Mouse (Mus musculus) C2C12 (cell line): ENCODE data around the gene Spata45. TPM values are rescaled to one million over a fixed set of nuclear protein-coding genes. Genes with fewer than 3 reads are reported as not detected.
"Not testable (repeated sequence)": the region's sequence is repeated elsewhere in the genome, so short reads cannot be mapped to it uniquely, and the experiment has no call there.

Experiments used
- H3K27me3 ChIP-seq: one replicate; pipeline ENCODE4 v1.6.1; 2011; ENCODE audit not compliant: control insufficient read depth, insufficient read depth, insufficient read length
- H3K36me3 ChIP-seq: one replicate; pipeline ENCODE4 v1.6.1; 2011; ENCODE audit not compliant: control insufficient read depth, insufficient read depth
- H3K4me3 ChIP-seq: one replicate; pipeline ENCODE4 v1.5.1; 2011; ENCODE audit warnings: mild to moderate bottlenecking, control low read depth; ENCODE audit not compliant: poor library complexity, insufficient read depth, severe bottlenecking
- H3K79me2 ChIP-seq: one replicate; pipeline ENCODE4 v1.6.1; 2011; ENCODE audit not compliant: control insufficient read depth, insufficient read depth
- H3K79me3 ChIP-seq: one replicate; pipeline ENCODE4 v1.6.1; 2011; ENCODE audit warnings: low read depth, control low read depth
- H3ac ChIP-seq: one replicate; pipeline ENCODE3; 2011; ENCODE audit warnings: low read depth; ENCODE audit not compliant: control insufficient read depth, insufficient read length
- CEBPB ChIP-seq: IDR thresholded peaks from one replicate; pipeline ENCODE4 v1.6.1; 2011; ENCODE audit warnings: low read depth, mild to moderate bottlenecking, control low read depth, moderate library complexity
- CTCF ChIP-seq: IDR thresholded peaks from one replicate; pipeline ENCODE4 v1.5.1; 2011; ENCODE audit not compliant: control insufficient read depth, insufficient read depth, insufficient read length
- FOSL1 ChIP-seq: IDR thresholded peaks from one replicate; pipeline ENCODE4 v1.8.0; 2011; ENCODE audit warnings: mild to moderate bottlenecking, low read length; ENCODE audit not compliant: poor library complexity, insufficient read depth, severe bottlenecking
- MAX ChIP-seq: IDR thresholded peaks from one replicate; pipeline ENCODE4 v1.6.1; 2011; ENCODE audit warnings: mild to moderate bottlenecking, control low read depth
- MYOD1 ChIP-seq: IDR thresholded peaks from one replicate; pipeline ENCODE4 v1.6.1; 2011; ENCODE audit warnings: low read depth; ENCODE audit not compliant: control insufficient read depth, insufficient read length
- MYOG ChIP-seq: IDR thresholded peaks from one replicate; pipeline ENCODE4 v1.6.1; 2011; ENCODE audit not compliant: control insufficient read depth, insufficient read length; ENCODE audit errors: extremely low read depth
- USF1 ChIP-seq: IDR thresholded peaks from one replicate; pipeline ENCODE4 v1.6.1; 2011; ENCODE audit warnings: low read depth, mild to moderate bottlenecking, control low read depth, moderate library complexity
- polyA plus RNA-seq: library from polyadenylated mRNA; unstranded; fragments of >200 nt; fragmentation: generic; extraction: Trizol; gene quantifications from one replicate; pipeline ENCODE4 v1.2.1, GENCODE M21; 2012; ENCODE audit warnings: missing spikeins

Gene Spata45
- polyA plus RNA-seq, 1 experiment: not detected

DNA sequence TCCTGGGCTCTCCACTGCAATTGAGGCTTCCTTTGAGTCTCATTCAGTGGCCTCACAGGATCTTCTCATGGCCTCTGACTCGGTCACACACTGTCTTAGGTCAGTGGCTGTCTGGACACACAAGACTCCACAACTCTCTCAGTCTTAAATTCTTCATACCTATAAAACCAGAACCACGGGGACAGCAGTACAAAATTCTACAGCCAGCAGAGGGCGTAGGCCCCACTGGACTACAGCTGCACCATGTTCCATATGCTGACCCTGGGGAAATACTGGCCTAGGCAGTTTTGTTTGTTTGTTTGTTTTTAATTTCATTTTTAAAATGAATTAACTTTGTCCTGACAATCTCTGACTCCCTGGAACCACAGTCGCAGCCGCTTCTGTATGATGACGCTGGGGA lies 34.2 kb upstream of the Spata45 start:
- H3K4me3 ChIP-seq: no peak overlapping the region
- TF ChIP-seq MYOG (no peak), MAX (no peak), CTCF (no peak), FOSL1 (no peak), CEBPB (no peak), USF1 (no peak)
- no peaks in the 10 kb centered on the region for H3K79me3 ChIP-seq
- H3K36me3 ChIP-seq: peaks cover 44% of the 10 kb centered on the region
- H3K27me3 ChIP-seq: no peaks in the 10 kb centered on the region
- H3ac ChIP-seq: no peak overlapping the region
- no peaks in the 10 kb centered on the region for H3K79me2 ChIP-seq

DNA sequence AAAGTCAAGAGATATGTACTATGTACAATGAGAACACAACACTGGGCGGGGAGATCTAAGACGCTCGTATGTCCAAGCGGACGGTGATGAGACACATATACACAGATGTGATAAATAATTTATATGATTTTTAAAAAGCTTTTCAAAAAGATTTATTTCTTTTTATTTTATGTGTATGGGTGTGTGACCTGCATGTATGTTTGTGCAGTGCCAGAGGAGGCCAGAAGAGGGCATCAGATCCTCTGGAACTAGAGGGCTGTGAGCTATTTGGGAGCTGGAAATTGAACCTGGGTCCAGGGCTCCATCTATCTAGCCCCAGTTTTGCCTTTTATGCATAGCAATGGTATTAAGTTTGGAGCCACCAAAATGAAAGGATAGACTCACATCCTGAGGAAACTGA lies 27.7 kb upstream of the Spata45 start:
- Histone ChIP-seq H3K36me3 (peaks cover 80% of the 10 kb centered on the region), H3K79me3 (no peaks in the 10 kb centered on the region), H3K4me3 (no peak overlapping the region), H3K79me2 (no peaks in the 10 kb centered on the region), H3ac (no peak overlapping the region), H3K27me3 (no peaks in the 10 kb centered on the region)
- no peak for TF ChIP-seq USF1
- TF ChIP-seq MAX: no peak

DNA sequence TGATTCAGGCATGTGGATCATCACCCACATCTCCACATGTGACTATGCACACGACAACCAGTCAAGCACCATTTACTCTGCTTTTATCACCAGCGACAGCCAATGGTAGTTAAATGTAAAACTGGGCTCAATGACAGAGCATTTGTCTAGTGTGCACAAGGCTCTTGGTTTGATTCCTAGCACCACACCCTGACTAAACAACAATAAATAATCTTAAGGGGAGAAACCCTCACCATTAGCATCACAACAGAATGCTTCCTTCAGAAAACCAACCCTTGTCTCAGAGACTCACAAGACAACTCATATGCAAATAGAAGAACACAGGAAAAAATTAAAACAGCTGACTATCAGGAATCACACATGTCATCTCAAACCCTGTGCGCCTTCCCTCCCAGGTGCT lies 22.2 kb upstream of the Spata45 start:
- H3K27me3 ChIP-seq: no peaks in the 10 kb centered on the region

DNA sequence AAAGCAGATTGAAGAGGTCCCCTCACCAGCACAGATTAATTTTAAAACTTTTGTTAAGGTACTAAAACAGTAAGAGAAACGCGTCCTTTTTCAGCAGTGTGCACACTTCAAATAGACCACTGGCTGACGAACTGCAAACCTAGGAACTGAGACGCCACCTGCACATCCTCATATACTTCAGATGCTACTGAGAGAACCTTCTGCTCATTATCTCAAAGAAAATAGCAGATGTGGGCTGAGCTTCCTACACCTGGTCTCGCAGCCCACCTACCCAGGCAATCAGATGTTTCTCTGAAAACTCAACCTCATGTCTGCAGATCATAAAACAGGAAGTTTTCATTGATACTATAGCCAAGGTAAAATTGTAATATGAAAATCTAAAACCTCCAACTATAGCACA lies 16.6 kb upstream of the Spata45 start:
- Histone ChIP-seq H3ac (no peak overlapping the region), H3K36me3 (peaks cover 35% of the 10 kb centered on the region), H3K4me3 (no peak overlapping the region), H3K79me3 (peaks cover 16% of the 10 kb centered on the region), H3K27me3 (no peaks in the 10 kb centered on the region), H3K79me2 (peaks cover 40% of the 10 kb centered on the region)
- TF ChIP-seq CEBPB (no peak), MYOD1 (no peak), CTCF (no peak)

More for the DNA sequence above, 22.2 kb upstream of the Spata45 start:
- Histone ChIP-seq H3ac (no peak overlapping the region), H3K79me2 (peaks cover 7% of the 10 kb centered on the region), H3K4me3 (no peak overlapping the region), H3K36me3 (peaks cover 52% of the 10 kb centered on the region), H3K79me3 (no peaks in the 10 kb centered on the region)
- no peak for TF ChIP-seq FOSL1
- TF ChIP-seq MAX: no peak
- no peak for TF ChIP-seq CEBPB
- TF ChIP-seq MYOG: no peak
- no peak for TF ChIP-seq USF1
- TF ChIP-seq MYOD1: no peak

DNA sequence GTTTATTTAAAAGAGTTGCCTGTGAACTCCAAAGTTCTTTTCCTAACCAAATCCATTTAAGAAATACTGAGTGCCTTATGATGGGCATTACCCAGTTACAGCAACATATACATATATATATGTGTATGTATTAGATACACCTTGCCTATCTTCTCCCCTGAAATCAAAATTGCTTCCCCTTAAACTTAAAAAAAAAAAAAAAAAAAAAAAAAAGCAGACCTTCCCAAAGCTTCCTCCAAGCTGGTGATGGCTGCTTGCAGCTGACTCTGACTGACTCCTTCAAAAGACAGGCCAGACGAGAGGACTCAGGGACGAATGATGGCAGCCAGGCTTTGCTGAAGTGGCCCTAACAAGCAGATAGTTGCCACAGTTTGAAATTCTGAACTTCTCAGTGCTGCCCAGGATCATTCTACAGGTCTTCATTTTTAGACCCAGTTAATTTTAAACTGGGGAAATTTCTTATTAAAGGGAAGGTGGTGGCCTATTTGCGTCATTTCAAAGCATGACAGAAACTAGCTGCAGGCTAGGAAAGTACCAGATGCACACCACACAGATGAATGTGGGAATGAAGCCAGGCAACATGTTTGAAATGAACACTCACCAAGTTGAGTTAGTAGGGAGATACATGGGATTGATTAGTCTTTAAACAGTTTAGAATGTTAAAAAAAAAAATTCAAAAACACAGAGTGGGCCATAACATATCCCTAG lies 16.1 kb upstream of the Spata45 start:
- peaks cover 46% of the 10 kb centered on the region for H3K79me2 ChIP-seq
- no peak overlapping the region for H3ac ChIP-seq
- peaks cover 30% of the 10 kb centered on the region for H3K36me3 ChIP-seq
- TF ChIP-seq USF1: no peak
- H3K4me3 ChIP-seq: no peak overlapping the region
- H3K27me3 ChIP-seq: no peaks in the 10 kb centered on the region
- peaks cover 21% of the 10 kb centered on the region for H3K79me3 ChIP-seq

DNA sequence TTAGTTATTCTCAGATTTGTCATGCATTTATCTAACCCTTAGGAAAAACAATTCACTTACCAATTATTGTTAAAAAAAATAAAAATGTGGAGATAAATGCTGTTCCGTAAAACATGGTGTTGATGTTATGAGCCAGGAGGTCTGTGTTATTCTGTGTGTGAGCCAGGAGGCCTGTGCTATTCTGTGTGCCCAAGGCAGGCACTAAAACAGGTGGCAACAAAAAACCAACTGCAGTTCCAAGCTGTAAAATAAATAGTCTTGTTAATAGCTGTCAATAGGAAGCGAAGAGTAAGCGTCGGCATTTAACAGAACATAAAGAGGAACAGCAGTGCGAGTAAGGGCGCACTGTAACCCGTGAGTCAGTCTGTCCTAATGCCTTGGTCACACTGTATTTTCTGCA lies 15.4 kb upstream of the Spata45 start:
- Histone ChIP-seq H3K36me3 (peaks cover 28% of the 10 kb centered on the region), H3K79me2 (peaks cover 50% of the 10 kb centered on the region)

DNA sequence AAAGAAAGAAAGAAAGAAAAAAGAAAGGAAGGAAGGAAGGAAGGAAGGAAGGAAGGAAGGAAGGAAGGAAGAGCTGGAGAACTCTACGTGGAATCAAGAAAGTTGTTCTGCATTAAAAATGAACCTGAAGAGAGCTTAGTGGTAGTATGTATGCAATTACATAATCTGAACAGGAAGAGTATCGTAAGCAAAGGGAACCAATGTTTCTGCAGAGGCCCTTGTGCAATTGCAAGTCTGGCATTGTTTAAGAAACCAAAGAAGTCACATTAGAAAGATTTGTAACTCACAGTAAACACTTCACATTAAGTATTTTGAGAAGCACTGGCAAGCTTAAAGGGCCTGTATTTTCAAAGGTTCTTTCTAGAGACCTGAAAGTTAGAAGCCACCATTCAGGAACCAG lies 13.3 kb upstream of the Spata45 start:
- no peaks in the 10 kb centered on the region for H3K27me3 ChIP-seq
- H3K4me3 ChIP-seq: no peak overlapping the region
- TF ChIP-seq MYOG: no peak
- TF ChIP-seq USF1: no peak
- no peak for TF ChIP-seq CTCF
- no peak for TF ChIP-seq MYOD1
- TF ChIP-seq MAX: no peak
- TF ChIP-seq FOSL1: no peak
- no peak for TF ChIP-seq CEBPB
- H3K79me2 ChIP-seq: peaks cover 43% of the 10 kb centered on the region
- H3K36me3 ChIP-seq: peaks cover 28% of the 10 kb centered on the region
- H3ac ChIP-seq: no peak overlapping the region
- peaks cover 23% of the 10 kb centered on the region for H3K79me3 ChIP-seq

More for the DNA sequence above, 15.4 kb upstream of the Spata45 start:
- H3ac ChIP-seq: no peak overlapping the region
- TF ChIP-seq MYOD1 (no peak), FOSL1 (no peak), USF1 (no peak), MYOG (no peak), CEBPB (no peak)
- H3K27me3 ChIP-seq: no peaks in the 10 kb centered on the region
- no peak overlapping the region for H3K4me3 ChIP-seq
- peaks cover 23% of the 10 kb centered on the region for H3K79me3 ChIP-seq

GRCm38 (mm10) chr1:191023806-191024205 lies 12.6 kb upstream of the Spata45 start:
- H3ac ChIP-seq, H3K4me3 ChIP-seq, H3K27me3 ChIP-seq: not testable (repeated sequence)
- peaks cover 24% of the 10 kb centered on the region for H3K36me3 ChIP-seq
- H3K79me2 ChIP-seq: peaks cover 43% of the 10 kb centered on the region
- peaks cover 23% of the 10 kb centered on the region for H3K79me3 ChIP-seq
